Mouse (Mus musculus) embryonic fibroblast, embryonic 13.5 days (primary cell): ENCODE measurements around the gene St8sia2. TPM values are rescaled to one million over a fixed set of nuclear protein-coding genes. Genes with fewer than 3 reads are reported as not detected.

Experiments
- H3K27ac ChIP-seq: 2 replicates; pipeline ENCODE4 v1.5.1; 2012; ENCODE audit warnings: low read length, control low read depth, inconsistent platforms; ENCODE audit not compliant: insufficient read depth
- H3K4me1 ChIP-seq: 2 replicates; pipeline ENCODE4 v1.6.1; 2011; ENCODE audit warnings: low read length; ENCODE audit not compliant: control insufficient read depth, insufficient read depth
- H3K4me3 ChIP-seq: 2 replicates; pipeline ENCODE4 v1.5.1; 2011; ENCODE audit warnings: mild to moderate bottlenecking, control low read depth, low read length; ENCODE audit not compliant: insufficient read depth
- CTCF ChIP-seq: IDR thresholded peaks from 2 replicates; pipeline ENCODE4 v1.5.1; 2011; ENCODE audit warnings: mild to moderate bottlenecking, control low read depth, low read length, moderate library complexity, borderline replicate concordance; ENCODE audit not compliant: insufficient read depth
- POLR2A ChIP-seq: IDR thresholded peaks from 2 replicates; pipeline ENCODE4 v1.6.1; 2011; ENCODE audit warnings: low read depth, mild to moderate bottlenecking, control low read depth, low read length, moderate library complexity
- polyA plus RNA-seq: library from polyadenylated mRNA; stranded (reverse); fragments of >200 nt; gene quantifications from 2 replicates; pipeline ENCODE4 v1.2.4, GENCODE M21; 2011; ENCODE audit warnings: low read depth; ENCODE audit not compliant: missing spikeins, insufficient read length

Gene St8sia2
- polyA plus RNA-seq = 9.9 and 15.1 TPM in 2 replicates

GRCm38 (mm10) chr7:74013601-74014175 is at the start of gene St8sia2:
Gene St8sia2 (minus strand): TSS chr7:74013690.
- TF ChIP-seq POLR2A (peak; percentile 60), CTCF (no peak)
- Histone ChIP-seq H3K4me1 (no peaks in the 10 kb centered on the region), H3K27ac (no peak within 1 kb of the TSS), H3K4me3 (peak within 1 kb of the TSS; percentile 56)

- TF ChIP-seq POLR2A = no peak
- TF ChIP-seq CTCF = no peak
- H3K4me3 ChIP-seq = no peak overlapping the region
- no peak overlapping the region for H3K27ac ChIP-seq
- H3K4me1 ChIP-seq = peaks cover 11% of the 10 kb centered on the region
Measured at GRCm38 (mm10) chr7:74061076-74061475, 47.6 kb upstream of the St8sia2 start.

- H3K4me1 ChIP-seq = peaks cover 6% of the 10 kb centered on the region
- H3K4me3 ChIP-seq = no peak overlapping the region
- peak overlapping the region; percentile 63 for H3K27ac ChIP-seq
- TF ChIP-seq CTCF (no peak), POLR2A (no peak)
Measured at GRCm38 (mm10) chr7:74060306-74060946, 46.9 kb upstream of the St8sia2 start.

- peak overlapping the region; percentile 63 for H3K27ac ChIP-seq
- TF ChIP-seq POLR2A (no peak), CTCF (no peak)
- H3K4me1 ChIP-seq = peaks cover under 1% of the 10 kb centered on the region
- no peak overlapping the region for H3K4me3 ChIP-seq
Measured at GRCm38 (mm10) chr7:74059684-74060083, 46.2 kb upstream of the St8sia2 start.

- Histone ChIP-seq H3K4me1 (no peaks in the 10 kb centered on the region; the same call in 1 of the 2 replicates), H3K4me3 (no peak overlapping the region), H3K27ac (no peak overlapping the region)
- TF ChIP-seq POLR2A (no peak), CTCF (no peak)
Measured at GRCm38 (mm10) chr7:74055753-74056152, 42.3 kb upstream of the St8sia2 start.

DNA sequence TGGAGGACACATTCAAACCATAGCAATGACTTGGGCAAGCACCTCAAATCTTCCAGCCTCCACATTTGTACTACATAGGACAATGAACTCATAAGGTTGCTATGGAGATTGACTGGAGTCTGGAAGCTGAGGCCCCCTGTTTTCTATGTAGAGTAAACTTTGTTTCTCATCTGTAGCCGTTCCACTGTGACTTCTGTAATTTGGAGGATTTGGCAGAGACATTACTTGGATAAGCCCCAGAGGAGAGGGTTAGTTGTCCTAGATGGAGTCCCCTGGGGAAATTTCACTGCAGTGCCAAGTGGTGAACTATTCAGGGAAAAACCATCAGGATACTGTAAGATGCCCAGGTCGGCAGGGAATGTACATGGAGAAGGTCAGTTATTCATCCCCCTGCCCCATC is 34.1 kb upstream of the St8sia2 start:
- H3K27ac ChIP-seq = no peak overlapping the region
- no peak for TF ChIP-seq POLR2A
- no peak for TF ChIP-seq CTCF
- H3K4me3 ChIP-seq = no peak overlapping the region
- H3K4me1 ChIP-seq = no peaks in the 10 kb centered on the region

DNA sequence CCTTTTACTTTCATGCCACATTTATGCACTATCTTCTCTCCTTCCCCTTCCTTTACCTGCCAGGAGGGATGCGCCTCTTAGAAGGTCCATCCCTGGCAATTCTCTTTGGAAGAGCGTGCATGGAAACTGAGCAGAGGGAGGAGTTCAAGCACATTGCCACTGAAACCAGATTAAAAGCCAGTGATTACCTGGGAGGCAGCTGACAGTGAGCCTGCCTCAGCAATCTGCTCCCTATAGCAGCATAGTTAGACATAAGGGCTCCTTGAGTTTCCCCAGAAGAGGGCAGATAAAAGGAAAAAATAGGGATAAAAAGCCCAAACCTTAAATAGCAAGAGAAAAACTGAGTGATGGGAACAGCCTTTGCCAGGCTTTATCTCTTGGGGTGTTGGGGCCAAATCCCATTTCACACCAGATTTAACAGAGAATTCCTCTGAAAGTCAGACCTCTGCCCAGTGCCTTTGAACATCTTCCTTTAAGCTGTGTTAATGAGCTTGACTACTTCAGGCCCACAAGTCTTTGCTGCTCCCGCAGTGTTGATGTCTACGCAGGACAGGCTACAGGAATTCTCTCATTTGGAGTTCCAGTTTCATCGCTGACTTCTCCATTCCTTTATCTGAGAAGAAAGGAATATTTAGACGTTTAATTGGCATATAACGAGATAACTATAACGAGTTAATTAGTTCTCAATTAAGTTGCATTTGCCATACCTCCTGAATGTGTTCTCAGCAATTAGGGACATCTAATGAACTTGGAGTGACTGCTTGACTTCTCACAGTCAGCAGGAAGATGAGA is 31.9 kb upstream of the St8sia2 start:
- no peaks in the 10 kb centered on the region for H3K4me1 ChIP-seq
- H3K4me3 ChIP-seq = no peak overlapping the region
- no peak overlapping the region for H3K27ac ChIP-seq
- TF ChIP-seq POLR2A (no peak), CTCF (no peak)

GRCm38 (mm10) chr7:74043562-74044138 is 30.2 kb upstream of the St8sia2 start:
- TF ChIP-seq CTCF (no peak), POLR2A (no peak)
- H3K27ac ChIP-seq = no peak overlapping the region
- no peaks in the 10 kb centered on the region for H3K4me1 ChIP-seq
- no peak overlapping the region for H3K4me3 ChIP-seq

DNA sequence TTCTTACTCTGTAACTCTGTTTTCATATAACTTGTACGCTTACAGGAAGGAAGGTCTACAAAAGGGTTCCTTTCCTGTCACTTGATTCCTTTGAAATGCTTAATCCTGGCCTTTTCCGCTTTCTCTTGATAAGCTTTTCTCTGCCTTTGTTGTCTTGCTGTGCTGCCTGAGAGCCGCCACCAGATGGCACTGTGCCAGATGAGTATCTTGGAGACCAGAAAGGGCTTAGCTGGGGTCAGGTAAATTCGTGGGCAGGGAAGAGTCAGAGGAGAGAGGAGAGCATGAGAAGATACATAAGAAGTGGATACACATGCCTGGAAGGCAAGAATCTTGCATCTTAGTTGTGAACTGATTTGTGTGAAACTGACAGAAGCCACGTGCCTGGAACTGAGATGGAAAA is 11.5 kb upstream of the St8sia2 start:
- H3K4me3 ChIP-seq = no peak overlapping the region
- no peaks in the 10 kb centered on the region for H3K4me1 ChIP-seq
- no peak for TF ChIP-seq POLR2A
- peak; percentile 66; the same call in 1 of the 2 replicates for TF ChIP-seq CTCF
- no peak overlapping the region for H3K27ac ChIP-seq

DNA sequence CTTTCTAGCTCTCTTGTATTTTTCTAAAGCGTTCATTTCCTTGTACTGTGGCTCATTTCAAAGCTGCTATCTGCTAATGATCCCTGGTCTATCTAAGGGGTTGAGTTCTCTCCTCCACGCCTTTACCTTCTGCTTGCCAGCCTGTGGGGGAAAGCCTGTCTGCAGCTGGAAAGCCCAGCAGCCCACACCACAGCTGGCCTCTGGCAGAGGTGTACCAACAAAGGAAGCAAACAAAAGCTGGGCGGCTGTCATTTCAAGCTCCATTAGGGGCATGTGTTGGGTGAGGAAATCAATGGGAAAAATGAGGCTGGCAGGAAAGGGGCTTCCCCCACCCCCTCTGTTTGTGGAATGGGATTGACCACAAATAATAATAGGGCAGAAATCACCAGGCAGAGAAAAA is 10.7 kb upstream of the St8sia2 start:
- TF ChIP-seq CTCF (no peak), POLR2A (no peak)
- no peak overlapping the region for H3K27ac ChIP-seq
- no peak overlapping the region for H3K4me3 ChIP-seq
- no peaks in the 10 kb centered on the region for H3K4me1 ChIP-seq
